Mouse (Mus musculus) mammary gland, adult 2 months (tissue): ENCODE data around the gene Tbc1d24. TPM values are rescaled to one million over a fixed set of nuclear protein-coding genes. Genes with fewer than 3 reads are reported as not detected.

ENCODE experiments used
- polyA plus RNA-seq: library from polyadenylated mRNA; depleted of rRNA; stranded (reverse); fragments of >200 nt; gene quantifications from 2 replicates; pipeline ENCODE4 v1.2.3, GENCODE M21; 2012; ENCODE audit warnings: low replicate concordance; rRNA removed

Gene Tbc1d24
- 20.5 and 35.5 TPM in 2 replicates for polyA plus RNA-seq

DNA sequence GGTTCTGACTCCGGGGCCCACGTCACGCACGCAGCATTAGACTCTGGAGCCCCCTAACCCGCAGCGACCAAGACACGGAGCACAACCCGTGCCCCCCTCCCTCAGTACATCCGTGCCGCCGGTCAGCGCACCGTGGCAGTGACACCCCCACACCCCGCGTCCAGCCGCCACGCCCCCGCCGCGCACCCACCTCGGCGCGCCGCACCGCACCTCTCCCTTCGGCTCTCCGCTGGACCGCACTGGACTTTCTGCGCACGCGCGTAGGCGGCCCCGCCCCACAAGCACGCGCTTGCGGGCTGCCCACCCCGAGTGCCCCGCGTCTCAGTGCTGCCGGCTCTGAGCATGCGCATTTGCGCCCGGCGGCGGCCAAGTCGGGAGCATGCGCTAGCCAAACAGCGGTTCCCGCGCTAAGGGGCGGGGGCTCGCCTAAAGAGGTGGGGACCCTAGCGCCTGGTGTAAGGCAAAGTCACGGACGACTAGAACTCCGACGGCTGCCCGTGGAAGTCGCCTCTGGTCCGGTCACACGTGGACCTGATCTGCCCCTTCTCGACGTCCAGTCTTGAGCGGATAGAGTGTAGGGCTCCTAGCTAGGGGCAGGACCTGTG is at the start of gene Tbc1d24:
Tbc1d24 (minus strand) TSS at position 279 of the 605 bp plus-strand sequence.

DNA sequence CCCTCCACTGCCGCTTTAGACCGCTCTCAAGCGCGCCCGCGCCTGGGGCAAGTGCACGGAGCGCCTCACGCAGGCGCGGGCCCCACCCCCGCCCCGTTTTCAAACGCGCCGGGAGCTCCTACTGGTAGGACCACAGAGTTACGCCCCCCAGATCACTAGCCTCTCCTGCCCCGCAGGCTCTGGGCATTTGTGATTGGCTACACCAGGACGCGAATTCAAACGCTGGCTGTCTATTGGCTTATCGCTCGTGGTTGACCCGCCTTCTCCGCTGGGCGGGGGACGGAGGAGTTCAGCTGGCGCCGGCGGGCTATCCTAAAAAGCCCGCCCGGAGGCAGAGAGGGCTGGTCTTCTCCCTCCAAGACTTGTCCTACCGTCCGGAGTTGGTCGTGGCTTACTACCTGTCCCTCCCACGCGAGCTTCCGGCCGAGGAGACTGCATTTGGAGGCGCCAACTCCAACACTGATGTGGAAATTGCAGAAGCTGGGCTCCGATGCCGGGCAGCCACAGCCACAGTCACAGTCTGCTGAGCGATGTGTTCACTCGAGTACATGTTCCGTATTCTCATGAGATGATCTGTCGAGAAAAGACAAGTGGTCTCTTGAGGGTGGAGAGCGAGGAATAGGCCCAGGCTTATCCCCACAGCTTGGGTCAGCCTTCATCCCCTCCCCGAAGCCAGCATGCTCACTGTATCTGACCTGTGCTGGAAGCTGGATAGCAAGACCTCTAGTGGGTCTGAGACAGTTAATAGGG is 46.1 kb upstream of the Tbc1d24 start, which contains the start of gene Ccnf:
Ccnf (minus strand) TSS at position 165 of the 750 bp plus-strand sequence.

DNA sequence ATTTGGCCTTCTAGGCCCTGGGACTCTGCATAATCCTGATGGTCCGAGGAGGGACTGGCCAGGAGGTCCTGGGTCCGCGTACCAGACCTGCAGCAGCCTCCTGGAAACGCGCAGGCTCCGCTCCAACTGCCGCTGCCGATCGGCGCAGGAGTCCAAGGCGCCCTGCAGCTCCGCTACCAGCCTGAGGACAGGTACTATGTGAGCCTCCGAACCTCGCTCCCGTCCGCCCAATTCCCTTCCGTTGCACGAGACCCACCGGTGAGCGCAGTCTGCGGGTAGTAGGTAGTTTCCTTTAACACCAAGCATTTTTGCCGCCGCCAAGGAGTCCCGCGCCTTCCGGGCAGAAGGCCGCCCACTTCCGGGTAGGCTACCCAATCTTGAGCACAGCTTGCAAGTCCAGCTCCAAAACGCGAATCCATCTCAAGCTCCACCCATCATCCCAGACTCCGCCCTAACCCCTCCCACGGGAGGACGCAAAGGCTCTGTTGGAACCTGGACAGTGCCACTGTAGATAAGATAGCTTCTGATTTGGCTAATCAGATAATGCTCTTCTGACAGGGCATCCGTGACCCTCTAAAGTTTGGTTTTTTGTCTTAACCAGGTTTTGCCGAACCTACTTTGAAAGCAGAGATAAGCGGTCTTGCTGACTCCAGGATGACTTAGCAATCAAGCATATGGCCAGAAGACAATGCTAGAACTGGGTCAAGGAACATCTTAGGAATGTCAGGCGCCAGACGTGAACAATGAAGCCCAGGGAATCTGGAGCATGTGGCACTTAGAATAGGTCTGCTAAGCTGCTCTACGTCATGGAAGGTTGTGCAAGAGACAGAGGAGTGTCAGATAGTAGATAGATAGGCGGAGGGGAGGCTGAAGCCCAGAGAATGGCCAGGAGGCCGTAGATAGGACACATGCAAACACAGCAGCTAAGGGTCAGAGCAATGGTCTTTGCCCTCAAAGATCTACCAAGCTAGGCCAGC is 15.4 kb upstream of the Tbc1d24 start, which contains the start of gene Tedc2:
Tedc2 (minus strand) TSS at position 417 of the 977 bp plus-strand sequence.

DNA sequence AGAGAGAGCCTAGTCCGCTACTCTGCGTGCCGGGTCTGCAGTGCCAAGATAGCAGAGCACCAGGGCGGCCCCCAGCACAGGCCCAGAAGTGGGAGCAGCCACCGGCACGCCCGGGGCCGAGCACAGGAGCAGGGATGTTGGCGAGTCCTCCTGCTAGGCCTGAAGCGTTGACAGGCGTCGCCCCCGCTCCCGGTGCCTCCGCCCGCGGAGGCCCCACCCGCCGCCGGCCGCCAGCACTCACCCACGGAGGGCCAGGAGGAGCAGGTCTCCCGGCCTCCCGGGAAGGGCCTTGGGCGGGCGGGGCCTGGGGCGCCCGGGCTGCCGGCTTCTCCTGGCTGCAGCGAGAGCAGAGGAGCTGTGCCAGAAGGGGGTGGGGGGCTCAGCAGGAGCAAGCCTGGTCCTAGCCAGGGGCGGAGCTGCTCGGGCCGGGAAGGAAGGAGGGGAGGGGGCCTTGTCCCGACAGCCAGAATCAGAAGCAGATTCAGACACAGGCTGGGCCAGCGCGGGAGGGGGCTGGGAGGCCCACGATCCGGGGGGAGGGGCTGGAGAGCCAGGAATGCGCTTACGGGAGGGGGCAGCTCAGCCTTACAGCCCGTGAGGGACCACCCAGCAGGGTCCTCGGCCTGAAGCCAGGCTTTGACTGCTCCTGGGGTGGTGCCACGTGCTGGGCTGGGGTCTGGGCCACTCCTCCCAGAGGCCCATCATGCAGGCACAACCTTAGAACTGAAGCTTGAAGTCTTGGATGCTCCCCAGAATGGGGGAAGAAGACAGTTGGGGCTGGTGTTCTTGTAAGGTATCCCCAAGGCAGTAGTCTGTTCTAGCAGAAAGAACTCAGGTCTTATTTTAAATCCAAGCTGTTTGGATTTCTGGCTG is 3.9 kb upstream of the Tbc1d24 start, which contains the start of gene Ntn3:
Ntn3 (minus strand) TSS at position 489 of the 873 bp plus-strand sequence.

DNA sequence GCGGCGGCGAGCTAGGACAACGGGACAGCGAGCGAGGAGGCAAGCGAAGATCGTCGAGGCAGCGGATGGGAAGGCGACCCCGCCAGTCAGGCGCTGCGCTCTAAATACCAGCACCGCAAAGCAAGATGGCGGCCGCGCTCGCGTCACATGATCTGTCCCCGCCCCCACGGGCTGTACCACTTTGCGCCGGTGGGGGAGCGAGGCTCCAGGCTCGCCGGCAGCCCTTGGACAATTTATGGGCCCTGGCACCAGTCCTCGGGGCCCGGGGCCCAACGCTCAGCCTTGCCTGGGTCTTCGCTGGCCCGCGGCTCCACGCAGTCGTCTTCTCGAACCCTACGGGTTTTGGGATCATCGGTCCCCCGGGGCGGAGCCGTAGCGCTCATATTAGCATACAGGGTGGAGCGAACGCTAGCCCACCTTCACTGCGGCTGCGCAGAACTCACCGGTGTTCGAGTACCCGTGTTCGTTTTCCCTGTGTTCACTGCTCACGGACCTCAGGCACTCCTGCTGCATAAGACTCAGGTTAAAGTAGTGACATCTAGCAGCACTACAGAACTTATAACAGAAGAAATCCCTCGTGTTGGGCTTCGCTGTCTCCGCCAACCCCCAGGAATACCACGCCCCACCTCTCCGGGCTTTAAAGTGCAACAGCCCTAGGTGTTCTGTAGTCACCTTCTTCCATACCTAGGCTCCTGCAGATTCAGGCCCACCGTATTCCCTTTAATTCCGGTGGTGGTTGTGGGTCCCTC is 35.9 kb downstream of the Tbc1d24 start, which contains the start of gene Atp6v0c:
Atp6v0c (minus strand) TSS at position 386 of the 749 bp plus-strand sequence.

DNA sequence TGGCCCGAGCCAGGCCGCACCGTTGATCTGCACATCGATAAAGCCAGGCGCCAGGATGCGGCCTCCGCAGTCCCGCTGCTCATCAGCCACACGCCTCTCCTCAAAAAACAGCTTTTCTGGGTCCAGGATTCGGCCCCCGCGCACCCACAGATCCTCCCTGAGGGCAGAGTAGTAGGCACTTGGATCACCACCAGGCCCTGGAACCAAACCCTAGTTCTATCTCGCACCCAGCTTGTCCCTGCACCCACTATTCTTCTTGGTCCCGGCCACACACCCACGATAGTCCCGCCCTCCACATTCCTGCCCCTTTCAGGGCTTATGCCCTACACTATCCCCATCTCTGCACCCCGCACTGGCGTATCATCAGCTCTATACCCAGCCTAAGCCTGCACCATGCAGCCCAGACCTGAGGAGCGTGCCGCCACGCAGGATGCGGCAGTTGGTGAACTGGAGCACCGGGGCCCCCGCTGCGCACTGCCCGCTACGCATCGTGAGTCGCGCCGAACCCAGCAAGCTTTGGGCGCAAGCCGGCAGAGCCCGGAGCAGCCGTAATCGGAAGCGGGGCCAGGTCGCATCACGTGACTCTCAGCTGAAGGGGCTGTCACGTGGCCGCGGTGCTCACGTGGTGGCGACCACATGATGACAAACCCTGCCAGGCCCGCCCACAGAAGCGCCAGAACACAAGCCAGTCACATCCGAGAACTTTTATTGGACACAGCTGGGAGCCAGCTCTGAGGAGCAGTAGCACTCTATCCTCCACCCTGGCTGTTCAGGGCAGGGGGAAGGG is 42.0 kb downstream of the Tbc1d24 start, which contains the start of gene Amdhd2:
Amdhd2 (minus strand) TSS at position 591 of the 787 bp plus-strand sequence.

GRCm38 (mm10) chr17:24150824-24151223 is 54.5 kb downstream of the Tbc1d24 start, which contains the start of gene Pdpk1:
Gene Pdpk1, minus strand, starts transcription at chr17:24150924.

Other genes starting within 250 kb of the Tbc1d24 start
- 1.3 and 1.6 TPM in 2 replicates for gene Prss30, start 225.0 kb downstream of the Tbc1d24 start, polyA plus RNA-seq
- gene Prss22, start 207.5 kb downstream of the Tbc1d24 start, polyA plus RNA-seq: 1.2 and 1.6 TPM in 2 replicates
- gene Prss27, start 167.4 kb downstream of the Tbc1d24 start, polyA plus RNA-seq: 2.4 and 2.7 TPM in 2 replicates
- 22.3 and 27.2 TPM in 2 replicates for gene Kctd5, start 132.1 kb downstream of the Tbc1d24 start, polyA plus RNA-seq
- 22.5 and 28.1 TPM in 2 replicates for gene Pdpk1, start 54.6 kb downstream of the Tbc1d24 start, polyA plus RNA-seq
- gene Amdhd2, start 41.8 kb downstream of the Tbc1d24 start, polyA plus RNA-seq: 43.0 and 67.9 TPM in 2 replicates
- gene Atp6v0c, start 35.9 kb downstream of the Tbc1d24 start, polyA plus RNA-seq: 973 and 1,113 TPM in 2 replicates
- gene Ntn3, start 4.0 kb upstream of the Tbc1d24 start, polyA plus RNA-seq: 2.5 and 5.7 TPM in 2 replicates
- gene Tedc2, start 15.3 kb upstream of the Tbc1d24 start, polyA plus RNA-seq: 8.1 and 10.1 TPM in 2 replicates
- 2.8 and 3.3 TPM in 2 replicates for gene Ccnf, start 45.9 kb upstream of the Tbc1d24 start, polyA plus RNA-seq
- gene Abca17, start 145.5 kb upstream of the Tbc1d24 start, polyA plus RNA-seq: not detected in 2 replicates
- gene Abca3, start 146.4 kb upstream of the Tbc1d24 start, polyA plus RNA-seq: 36.4 and 48.3 TPM in 2 replicates
- 121 and 125 TPM in 2 replicates for gene Rnps1, start 209.0 kb upstream of the Tbc1d24 start, polyA plus RNA-seq
- gene Eci1, start 221.1 kb upstream of the Tbc1d24 start, polyA plus RNA-seq: 170 and 281 TPM in 2 replicates
- 6.9 and 11.5 TPM in 2 replicates for gene Dnase1l2, start 237.5 kb upstream of the Tbc1d24 start, polyA plus RNA-seq